Mouse (Mus musculus) liver, embryonic 14.5 days (tissue): Measurements from ENCODE around the gene Ncbp1. TPM values are rescaled to one million over a fixed set of nuclear protein-coding genes. Genes with fewer than 3 reads are reported as not detected.

Experiments
- ATAC-seq: fragments of 200-750 bp; cut with Nextera tagmentation; 2 replicates; pipeline ENCODE4 v1.8.0; 2017; ENCODE audit warnings: moderate number of reproducible peaks, mild to moderate bottlenecking, moderate library complexity; ENCODE audit not compliant: insufficient read depth
- DNase-seq, 3 experiments: peaks; one replicate each; pipeline ENCODE4 v3.0.0-alpha.2; 2012 to 2013; ENCODE audit warnings: low read depth in 3 of 3, low spot score in 3 of 3
- H3K27ac ChIP-seq: fragments of 300-500 bp; sonication (generic); 2 replicates; pipeline ENCODE4 v1.5.1; 2014; ENCODE audit warnings: moderate library complexity, mild to moderate bottlenecking, control low read depth, inconsistent platforms
- H3K27me3 ChIP-seq: fragments of 300-500 bp; sonication (generic); 2 replicates; pipeline ENCODE4 v1.6.1; 2014; ENCODE audit warnings: mild to moderate bottlenecking, low read length, moderate library complexity; ENCODE audit not compliant: control insufficient read depth, insufficient read depth
- H3K36me3 ChIP-seq: fragments of 300-500 bp; sonication (generic); replicated peaks from 2 replicates; pipeline ENCODE4 v1.6.1; 2014; ENCODE audit warnings: low read depth; ENCODE audit not compliant: control insufficient read depth, insufficient read depth
- H3K4me1 ChIP-seq, 2 experiments: fragments of 200-500 bp in 1 of 2; fragments of 300-500 bp in 1 of 2; sonication (generic) in 1 of 2; replicated peaks; 2 replicates each; pipeline ENCODE4 v1.6.1; 2012 to 2014; ENCODE audit warnings: antibody characterized with exemption in 1 of 2, inconsistent platforms in 1 of 2, low read length in 1 of 2; ENCODE audit not compliant: control insufficient read depth in 2 of 2, insufficient read depth in 2 of 2
- H3K4me2 ChIP-seq: fragments of 300-500 bp; sonication (generic); 2 replicates; pipeline ENCODE4 v1.6.1; 2014; ENCODE audit warnings: low read depth, mild to moderate bottlenecking, control low read depth, moderate library complexity
- H3K4me3 ChIP-seq, 2 experiments: fragments of 200-500 bp in 1 of 2; fragments of 300-500 bp in 1 of 2; sonication (generic) in 1 of 2; 2 replicates each; pipeline ENCODE4 v1.5.1; 2012 to 2014; ENCODE audit warnings: low read depth in 2 of 2, low read length in 2 of 2, mild to moderate bottlenecking in 2 of 2, control low read depth in 1 of 2, inconsistent platforms in 1 of 2, moderate library complexity in 1 of 2; ENCODE audit not compliant: insufficient read depth in 1 of 2
- H3K9ac ChIP-seq: fragments of 300-500 bp; sonication (generic); replicated peaks from 2 replicates; pipeline ENCODE4 v1.6.1; 2014; ENCODE audit warnings: mild to moderate bottlenecking, control low read depth, moderate library complexity
- H3K9me3 ChIP-seq: fragments of 300-500 bp; sonication (generic); 2 replicates; pipeline ENCODE4 v1.6.1; 2016; ENCODE audit warnings: low read length, mixed read lengths; ENCODE audit not compliant: control insufficient read depth
- CTCF ChIP-seq: IDR thresholded peaks from 2 replicates; pipeline ENCODE4 v1.5.1; 2016; ENCODE audit warnings: antibody characterized with exemption, low read depth, control low read depth
- EP300 ChIP-seq: IDR thresholded peaks from 2 replicates; pipeline ENCODE4 v1.6.1; 2016; ENCODE audit warnings: antibody characterized with exemption, low read depth
- WGBS: fragments of 180-500 bp; shearing (Covaris S2); extraction: QIAGEN DNeasy Blood & Tissue Kit; methylation state at CpG from one replicate; pipeline ENCODE4 v1.1.7; 2014; ENCODE audit not compliant: insufficient replicate concordance; 5-methylcytosine and 5-hydroxymethylcytosine counted together
- polyA plus RNA-seq, 2 experiments: library from polyadenylated mRNA; depleted of rRNA in 1 of 2; stranded (reverse) in 1 of 2; unstranded in 1 of 2; fragments of >200 nt; fragmentation: Nextera tagmentation in 1 of 2; extraction: Ambion mirVana in 1 of 2; gene quantifications; 2 replicates each; pipeline versions ENCODE4 v1.2.1 to v1.2.3; 2012 to 2014

Ncbp1 gene
- polyA plus RNA-seq, 2 experiments = 36.1 to 40.9 TPM

GRCm38 (mm10) chr4:46101211-46101711 is 37.2 kb upstream of the Ncbp1 start:
- TF ChIP-seq EP300 (no peak), CTCF (no peak)
- peaks cover 96% of the 10 kb centered on the region for H3K36me3 ChIP-seq
- no peak overlapping the region for H3K4me3 ChIP-seq
- no peak overlapping the region for H3K4me2 ChIP-seq
- no peak for DNase-seq
- H3K9me3 ChIP-seq = no peaks in the 10 kb centered on the region
- H3K4me1 ChIP-seq = peaks cover 10 to 13% of the 10 kb centered on the region in 2 experiments
- ATAC-seq = no peak
- no peak overlapping the region for H3K27ac ChIP-seq
- no peak overlapping the region for H3K9ac ChIP-seq
- 33% methylated on average over 14 of the region's 14 CpGs for WGBS
- H3K27me3 ChIP-seq = no peaks in the 10 kb centered on the region

- no peak for ATAC-seq
Measured at GRCm38 (mm10) chr4:46102078-46102769, 36.2 kb upstream of the Ncbp1 start.

GRCm38 (mm10) chr4:46110084-46110483 is 28.3 kb upstream of the Ncbp1 start:
- no peak for DNase-seq
- Histone ChIP-seq H3K9me3 (no peaks in the 10 kb centered on the region), H3K27me3 (no peaks in the 10 kb centered on the region), H3K4me2 (no peak overlapping the region), H3K4me3 (no peak overlapping the region), H3K27ac (no peak overlapping the region), H3K4me1 (no peaks in the 10 kb centered on the region), H3K36me3 (peaks cover 97% of the 10 kb centered on the region), H3K9ac (no peak overlapping the region)
- TF ChIP-seq EP300 (no peak), CTCF (no peak)
- WGBS = 88% methylated on average over 8 of the region's 8 CpGs
- ATAC-seq = no peak

More at GRCm38 (mm10) chr4:46102078-46102769, 36.2 kb upstream of the Ncbp1 start:
- H3K27me3 ChIP-seq = no peaks in the 10 kb centered on the region
- H3K4me2 ChIP-seq = no peak overlapping the region
- H3K4me3 ChIP-seq = no peak overlapping the region
- DNase-seq = no peak
- no peaks in the 10 kb centered on the region for H3K9me3 ChIP-seq
- no peak overlapping the region for H3K27ac ChIP-seq
- H3K9ac ChIP-seq = no peak overlapping the region
- H3K4me1 ChIP-seq = peaks cover 10 to 13% of the 10 kb centered on the region in 2 experiments
- peaks cover 96% of the 10 kb centered on the region for H3K36me3 ChIP-seq
- TF ChIP-seq CTCF (no peak), EP300 (no peak)
- WGBS = 81% methylated on average over 10 of the region's 10 CpGs

- DNase-seq (no peak), ATAC-seq (no peak)
- WGBS = 63% methylated on average over 3 of the region's 3 CpGs
- H3K9ac ChIP-seq = no peak overlapping the region
- H3K36me3 ChIP-seq = peaks cover 97% of the 10 kb centered on the region
- H3K4me2 ChIP-seq = no peak overlapping the region
- H3K4me3 ChIP-seq = no peak overlapping the region
- H3K27me3 ChIP-seq = no peaks in the 10 kb centered on the region
- no peaks in the 10 kb centered on the region for H3K9me3 ChIP-seq
- no peaks in the 10 kb centered on the region for H3K4me1 ChIP-seq
- TF ChIP-seq CTCF = no peak
- no peak for TF ChIP-seq EP300
- H3K27ac ChIP-seq = no peak overlapping the region
Measured at GRCm38 (mm10) chr4:46111361-46111760, 27.1 kb upstream of the Ncbp1 start.

GRCm38 (mm10) chr4:46115308-46115707 is 23.1 kb upstream of the Ncbp1 start:
- DNase-seq = no peak
- Histone ChIP-seq H3K9me3 (no peaks in the 10 kb centered on the region), H3K27ac (no peak overlapping the region), H3K27me3 (no peaks in the 10 kb centered on the region), H3K4me1 (no peaks in the 10 kb centered on the region), H3K9ac (no peak overlapping the region), H3K4me2 (no peak overlapping the region), H3K36me3 (peaks cover 83% of the 10 kb centered on the region), H3K4me3 (no peak overlapping the region)
- no peak for TF ChIP-seq CTCF
- no peak for TF ChIP-seq EP300
- no peak for ATAC-seq
- 88% methylated on average over 1 of the region's 1 CpGs for WGBS
